Mouse (Mus musculus) liver, postnatal 0 days (tissue): ENCODE data around the gene Hba-x.
"Not testable (repeated sequence)": the region's sequence is repeated elsewhere in the genome, so short reads cannot be mapped to it uniquely, and the experiment has no call there.

Experiments
- CTCF ChIP-seq: sonication (generic); IDR thresholded peaks from 2 replicates; pipeline ENCODE4 v1.5.1; 2016; ENCODE audit warnings: antibody characterized with exemption, low read depth
- EP300 ChIP-seq: IDR thresholded peaks from 2 replicates; pipeline ENCODE4 v1.6.1; 2016; ENCODE audit warnings: antibody characterized with exemption, low read depth, mild to moderate bottlenecking

DNA sequence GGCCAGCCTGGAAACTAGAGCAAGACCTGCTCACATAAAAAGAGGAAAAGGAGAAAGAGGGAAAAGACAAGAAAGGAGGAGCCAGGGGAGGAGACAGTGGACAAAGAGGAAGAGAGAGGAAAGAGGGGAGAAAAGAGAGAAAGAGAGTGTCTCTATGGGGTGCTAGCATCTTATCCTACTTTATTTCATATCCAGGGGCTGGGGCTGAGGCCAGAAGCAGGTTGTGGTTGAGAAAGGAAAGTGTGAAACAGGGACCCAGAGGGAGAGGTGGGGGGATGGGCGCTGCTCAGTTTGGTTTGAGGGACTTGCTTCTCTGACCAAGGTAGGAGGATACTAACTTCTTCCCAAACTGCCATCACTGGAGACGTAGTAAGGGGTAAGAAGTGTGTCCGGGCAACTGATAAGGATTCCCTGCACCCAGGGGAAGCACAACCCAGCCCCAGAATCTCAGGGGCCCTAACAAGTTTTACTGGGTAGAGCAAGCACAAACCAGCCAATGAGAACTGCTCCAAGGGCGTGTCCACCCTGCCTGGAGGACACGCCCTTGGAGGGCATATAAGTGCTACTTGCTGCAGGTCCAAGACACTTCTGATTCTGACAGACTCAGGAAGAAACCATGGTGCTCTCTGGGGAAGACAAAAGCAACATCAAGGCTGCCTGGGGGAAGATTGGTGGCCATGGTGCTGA is 7.0 kb downstream of the Hba-x start, which contains the start of gene Hba-a1:
- not testable (repeated sequence) for TF ChIP-seq EP300, CTCF
